Mouse (Mus musculus) testis, adult 2 months (tissue): ENCODE measurements around the gene Eif2a.

Source experiments
- CTCF ChIP-seq: fragments of 200-500 bp; IDR thresholded peaks from 2 replicates; pipeline ENCODE4 v1.5.1; 2012; ENCODE audit warnings: low read depth, mild to moderate bottlenecking, inconsistent platforms, low read length, moderate library complexity; ENCODE audit not compliant: control insufficient read depth, insufficient read depth, insufficient replicate concordance
- POLR2A ChIP-seq: fragments of 200-500 bp; IDR thresholded peaks from 2 replicates; pipeline ENCODE4 v1.6.1; 2012; ENCODE audit warnings: low read depth, mild to moderate bottlenecking, inconsistent platforms, low read length, moderate library complexity; ENCODE audit not compliant: control insufficient read depth

GRCm38 (mm10) chr3:58526408-58526737, 752 bp downstream of the Eif2a start:
- no peak for TF ChIP-seq CTCF
- no peak for TF ChIP-seq POLR2A
